In genomic region chr9:13914847-13915246, GRCm38 (mm10) we compare ENCODE assay signal across 13 mouse cellular contexts.
"Had no signal": no experiment of that assay in that cellular context is flagged by ENCODE, and none has a peak within 500 bp of the region (broad histone marks: within the 10 kb centered on the region; RNA-seq: fewer than 3 reads in every experiment).

No protein-coding gene starts in this region.

- DNase-seq: kidney, adult 18-20 months; kidney, adult 9 months; kidney, postnatal 14 days; kidney, postnatal 4 days; liver, embryonic 13.5 days; lung, adult 2 months; midbrain, embryonic 14.5 days; retina, postnatal 1 day; right cerebral cortex, postnatal 25 days; spleen, adult 18-20 months; thymus, adult 2 months; thymus, postnatal 14 days; thymus, postnatal 4 days had no signal
